Mouse (Mus musculus): ENCODE measurements around the gene Cdk17. TPM values are rescaled to one million over a fixed set of nuclear protein-coding genes. Genes with fewer than 3 reads are reported as not detected.

The Cdk17 gene
- polyA plus RNA-seq, 1 experiment from 2014 or later, result 34.4 TPM

- ATAC-seq (replicated peaks; ENCODE audit: low FRiP score) (peak; percentile 11; the same call in 1 of the 2 replicates), DNase-seq (ENCODE audit: low spot score) (peak; percentile 60)
- Histone ChIP-seq H3K27me3 (ENCODE audit: control insufficient read depth, insufficient read depth, low read length) (no peaks in the 10 kb centered on the region), H3K36me3 (ENCODE audit: control insufficient read depth, insufficient read depth, low read length) (no peaks in the 10 kb centered on the region), H3K9ac (ENCODE audit: low read length) (no peak overlapping the region), H3K4me2 (ENCODE audit: low read depth, low read length, severe bottlenecking) (peak overlapping the region; percentile 6; the same call in 1 of the 2 replicates), H3K4me1 (replicated peaks; ENCODE audit: control insufficient read depth, insufficient read depth, low read length) (peaks cover 18% of the 10 kb centered on the region), H3K27ac (ENCODE audit: low read depth, low read length) (no peak overlapping the region), H3K4me3 (ENCODE audit: low read depth, low read length) (no peak overlapping the region), H3K9me3 (ENCODE audit: control insufficient read depth, low read length) (no peaks in the 10 kb centered on the region)
- WGBS, result 26% methylated on average over 16 of the region's 16 CpGs
Measured at GRCm38 (mm10) chr10:93261132-93261980, 100.7 kb downstream of the Cdk17 start.

- H3K4me1 ChIP-seq (replicated peaks; ENCODE audit: control insufficient read depth, insufficient read depth, low read length), result peaks cover 14% of the 10 kb centered on the region
- H3K36me3 ChIP-seq (ENCODE audit: control insufficient read depth, insufficient read depth, low read length), result no peaks in the 10 kb centered on the region
- no peak overlapping the region for H3K27ac ChIP-seq (ENCODE audit: low read depth, low read length)
- H3K4me3 ChIP-seq (ENCODE audit: low read depth, low read length), result no peak overlapping the region
- H3K4me2 ChIP-seq (ENCODE audit: low read depth, low read length, severe bottlenecking), result peak overlapping the region; percentile 6; the same call in 1 of the 2 replicates
- no peaks in the 10 kb centered on the region for H3K9me3 ChIP-seq (ENCODE audit: control insufficient read depth, low read length)
- H3K9ac ChIP-seq (ENCODE audit: low read length), result no peak overlapping the region
- no peaks in the 10 kb centered on the region for H3K27me3 ChIP-seq (ENCODE audit: control insufficient read depth, insufficient read depth, low read length)
- 13% methylated on average over 15 of the region's 15 CpGs for WGBS
- DNase-seq (ENCODE audit: low spot score) (peak; percentile 57), ATAC-seq (replicated peaks; ENCODE audit: low FRiP score) (peak; percentile 57)
Measured at GRCm38 (mm10) chr10:93261981-93262499, 101.4 kb downstream of the Cdk17 start.

GRCm38 (mm10) chr10:93263431-93263830 lies 102.8 kb downstream of the Cdk17 start:
- WGBS, result 28% methylated on average over 8 of the region's 8 CpGs
- Histone ChIP-seq H3K27me3 (ENCODE audit: control insufficient read depth, insufficient read depth, low read length) (no peaks in the 10 kb centered on the region), H3K36me3 (ENCODE audit: control insufficient read depth, insufficient read depth, low read length) (no peaks in the 10 kb centered on the region), H3K9ac (ENCODE audit: low read length) (no peak overlapping the region), H3K9me3 (ENCODE audit: control insufficient read depth, low read length) (no peaks in the 10 kb centered on the region), H3K4me2 (ENCODE audit: low read depth, low read length, severe bottlenecking) (no peak overlapping the region), H3K4me1 (replicated peaks; ENCODE audit: control insufficient read depth, insufficient read depth, low read length) (peaks cover 14% of the 10 kb centered on the region), H3K4me3 (ENCODE audit: low read depth, low read length) (no peak overlapping the region), H3K27ac (ENCODE audit: low read depth, low read length) (no peak overlapping the region)
- ATAC-seq (replicated peaks; ENCODE audit: low FRiP score) (peak; percentile 78), DNase-seq (ENCODE audit: low spot score) (peak; percentile 58)

DNA sequence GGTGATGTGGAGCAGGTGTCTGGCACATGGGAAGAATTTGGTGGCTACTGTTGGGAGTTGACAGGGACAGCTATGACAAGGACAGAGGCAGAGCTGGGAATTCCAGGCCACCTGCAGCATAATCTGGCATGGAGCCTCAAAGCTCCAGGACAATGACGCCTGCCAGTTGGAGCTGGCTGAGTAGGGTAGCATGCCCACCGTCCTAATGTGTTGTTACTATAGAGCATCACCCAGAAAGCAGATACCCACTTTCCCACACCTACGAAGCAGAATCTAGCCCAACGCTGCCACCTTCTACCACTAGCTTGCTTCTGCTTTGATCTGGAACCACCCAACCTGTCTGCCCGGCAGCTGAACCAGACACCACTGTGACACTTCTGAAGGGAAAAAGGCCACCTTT lies 103.3 kb downstream of the Cdk17 start:
- H3K9me3 ChIP-seq (ENCODE audit: control insufficient read depth, low read length), result no peaks in the 10 kb centered on the region
- H3K4me3 ChIP-seq (ENCODE audit: low read depth, low read length), result no peak overlapping the region
- DNase-seq (ENCODE audit: low spot score) (no peak), ATAC-seq (replicated peaks; ENCODE audit: low FRiP score) (no peak)
- H3K4me2 ChIP-seq (ENCODE audit: low read depth, low read length, severe bottlenecking), result no peak overlapping the region
- 89% methylated on average over 5 of the region's 5 CpGs for WGBS
- no peaks in the 10 kb centered on the region for H3K27me3 ChIP-seq (ENCODE audit: control insufficient read depth, insufficient read depth, low read length)
- H3K27ac ChIP-seq (ENCODE audit: low read depth, low read length), result no peak overlapping the region
- peaks cover 14% of the 10 kb centered on the region for H3K4me1 ChIP-seq (replicated peaks; ENCODE audit: control insufficient read depth, insufficient read depth, low read length)
- H3K9ac ChIP-seq (ENCODE audit: low read length), result no peak overlapping the region
- no peaks in the 10 kb centered on the region for H3K36me3 ChIP-seq (ENCODE audit: control insufficient read depth, insufficient read depth, low read length)

DNA sequence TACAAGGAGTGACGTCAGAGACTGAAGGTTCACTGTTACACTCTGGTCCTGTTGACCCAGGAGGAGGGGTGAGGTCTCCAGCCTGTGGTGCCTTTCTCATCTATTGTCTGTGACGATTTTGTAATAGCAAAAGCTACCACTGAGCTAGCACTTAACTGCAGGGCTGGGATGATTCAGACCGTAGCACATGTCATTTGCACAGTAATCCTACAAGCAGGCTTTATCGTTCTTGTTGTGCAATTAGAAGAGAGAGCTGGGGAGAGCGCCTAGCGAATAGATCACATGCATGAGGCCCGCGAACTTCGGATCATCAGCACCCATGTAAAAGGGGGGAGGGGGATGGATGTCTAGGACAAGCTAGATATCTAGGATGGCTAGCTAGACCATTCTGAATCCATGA lies 105.2 kb downstream of the Cdk17 start:
- Histone ChIP-seq H3K36me3 (ENCODE audit: control insufficient read depth, insufficient read depth, low read length) (no peaks in the 10 kb centered on the region), H3K9ac (ENCODE audit: low read length) (no peak overlapping the region), H3K9me3 (ENCODE audit: control insufficient read depth, low read length) (no peaks in the 10 kb centered on the region), H3K4me1 (replicated peaks; ENCODE audit: control insufficient read depth, insufficient read depth, low read length) (peaks cover 14% of the 10 kb centered on the region), H3K27ac (ENCODE audit: low read depth, low read length) (no peak overlapping the region), H3K27me3 (ENCODE audit: control insufficient read depth, insufficient read depth, low read length) (no peaks in the 10 kb centered on the region), H3K4me2 (ENCODE audit: low read depth, low read length, severe bottlenecking) (no peak overlapping the region), H3K4me3 (ENCODE audit: low read depth, low read length) (no peak overlapping the region)
- ATAC-seq (replicated peaks; ENCODE audit: low FRiP score), result no peak
- DNase-seq (ENCODE audit: low spot score), result no peak
- 83% methylated on average over 9 of the region's 9 CpGs for WGBS

DNA sequence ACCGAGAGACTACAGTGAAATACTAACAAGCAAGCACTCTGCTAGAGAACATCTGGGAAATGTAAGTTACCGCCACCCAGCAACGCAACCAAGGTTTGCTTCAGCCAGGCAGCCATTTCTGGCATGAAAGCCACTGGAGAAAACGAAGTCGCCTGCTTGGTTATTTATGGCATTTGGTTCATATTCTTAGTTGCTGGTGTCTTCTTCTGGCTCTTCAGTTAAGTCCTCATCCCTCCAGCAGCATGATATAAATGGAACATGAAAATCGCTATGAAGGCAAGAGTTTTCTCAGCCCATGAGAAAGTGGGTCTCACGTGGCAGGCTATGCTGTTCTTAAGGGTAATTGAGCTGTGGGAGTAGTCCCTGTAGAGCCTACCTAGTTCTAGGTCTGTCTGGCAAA lies 105.8 kb downstream of the Cdk17 start:
- no peak overlapping the region for H3K27ac ChIP-seq (ENCODE audit: low read depth, low read length)
- no peak for DNase-seq (ENCODE audit: low spot score)
- no peaks in the 10 kb centered on the region for H3K27me3 ChIP-seq (ENCODE audit: control insufficient read depth, insufficient read depth, low read length)

DNA sequence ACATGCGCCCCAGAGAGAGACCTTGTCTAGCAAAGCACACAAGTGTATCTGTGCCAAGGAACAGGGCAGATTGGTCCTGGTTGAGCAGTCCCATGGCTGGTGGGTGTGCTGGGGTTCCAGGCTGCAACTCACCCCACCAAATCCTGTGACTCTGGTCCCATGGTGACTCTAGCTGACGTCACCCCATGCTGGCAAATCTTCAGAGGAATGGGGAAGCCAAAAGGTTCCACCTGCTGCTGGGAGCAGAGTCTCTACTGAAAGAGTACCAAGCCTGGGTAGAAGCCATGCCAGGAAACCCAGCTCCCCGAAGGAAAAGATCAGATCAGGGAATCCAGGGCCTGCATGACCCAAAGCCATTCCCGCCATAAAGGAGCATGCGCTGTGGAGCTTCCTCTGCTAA lies 106.8 kb downstream of the Cdk17 start:
- no peak for DNase-seq (ENCODE audit: low spot score)
- no peak overlapping the region for H3K4me2 ChIP-seq (ENCODE audit: low read depth, low read length, severe bottlenecking)
- H3K4me3 ChIP-seq (ENCODE audit: low read depth, low read length), result no peak overlapping the region
- 92% methylated on average over 5 of the region's 5 CpGs for WGBS
- H3K27me3 ChIP-seq (ENCODE audit: control insufficient read depth, insufficient read depth, low read length), result no peaks in the 10 kb centered on the region
- ATAC-seq (replicated peaks; ENCODE audit: low FRiP score), result no peak
- no peak overlapping the region for H3K9ac ChIP-seq (ENCODE audit: low read length)
- no peaks in the 10 kb centered on the region for H3K9me3 ChIP-seq (ENCODE audit: control insufficient read depth, low read length)
- H3K4me1 ChIP-seq (replicated peaks; ENCODE audit: control insufficient read depth, insufficient read depth, low read length), result peaks cover 7% of the 10 kb centered on the region
- H3K27ac ChIP-seq (ENCODE audit: low read depth, low read length), result no peak overlapping the region
- H3K36me3 ChIP-seq (ENCODE audit: control insufficient read depth, insufficient read depth, low read length), result no peaks in the 10 kb centered on the region

More for the DNA sequence above, 105.8 kb downstream of the Cdk17 start:
- Histone ChIP-seq H3K36me3 (ENCODE audit: control insufficient read depth, insufficient read depth, low read length) (no peaks in the 10 kb centered on the region), H3K9ac (ENCODE audit: low read length) (no peak overlapping the region), H3K4me3 (ENCODE audit: low read depth, low read length) (no peak overlapping the region), H3K4me2 (ENCODE audit: low read depth, low read length, severe bottlenecking) (no peak overlapping the region), H3K4me1 (replicated peaks; ENCODE audit: control insufficient read depth, insufficient read depth, low read length) (peaks cover 14% of the 10 kb centered on the region), H3K9me3 (ENCODE audit: control insufficient read depth, low read length) (no peaks in the 10 kb centered on the region)
- ATAC-seq (replicated peaks; ENCODE audit: low FRiP score), result no peak
- WGBS, result 95% methylated on average over 7 of the region's 7 CpGs

DNA sequence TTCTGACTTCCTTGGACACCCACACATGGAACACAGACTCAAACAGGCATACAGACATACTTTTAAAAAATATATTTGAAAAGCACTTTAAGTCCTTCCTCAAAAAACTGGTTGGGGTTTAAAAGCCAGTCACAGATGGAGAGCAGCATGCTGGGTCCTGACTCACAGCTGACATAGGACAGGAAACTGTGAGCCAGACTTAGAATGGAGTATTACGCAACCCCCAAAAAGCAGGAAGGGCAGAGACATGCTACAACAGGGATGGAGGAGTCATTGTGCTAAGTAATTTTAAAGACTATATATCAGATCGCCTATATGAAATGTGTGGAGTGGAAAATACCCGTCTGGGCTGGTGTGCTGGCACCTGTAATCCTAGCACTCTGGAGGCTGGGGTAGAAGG lies 107.7 kb downstream of the Cdk17 start:
- Histone ChIP-seq H3K27ac (ENCODE audit: low read depth, low read length) (no peak overlapping the region), H3K9me3 (ENCODE audit: control insufficient read depth, low read length) (no peaks in the 10 kb centered on the region), H3K36me3 (ENCODE audit: control insufficient read depth, insufficient read depth, low read length) (no peaks in the 10 kb centered on the region), H3K4me2 (ENCODE audit: low read depth, low read length, severe bottlenecking) (no peak overlapping the region), H3K4me1 (replicated peaks; ENCODE audit: control insufficient read depth, insufficient read depth, low read length) (peaks cover 5% of the 10 kb centered on the region; the same call in 1 of the 2 replicates), H3K27me3 (ENCODE audit: control insufficient read depth, insufficient read depth, low read length) (no peaks in the 10 kb centered on the region), H3K4me3 (ENCODE audit: low read depth, low read length) (no peak overlapping the region), H3K9ac (ENCODE audit: low read length) (no peak overlapping the region)
- ATAC-seq (replicated peaks; ENCODE audit: low FRiP score), result no peak
- 90% methylated on average over 3 of the region's 3 CpGs for WGBS
- no peak for DNase-seq (ENCODE audit: low spot score)
